Mouse (Mus musculus): Measurements from ENCODE around the gene Hist1h2ba. TPM values are rescaled to one million over a fixed set of nuclear protein-coding genes. Genes with fewer than 3 reads are reported as not detected.

Gene Hist1h2ba
- total RNA-seq (2021), result not detected

- no peak for DNase-seq
- intact Hi-C loops (cut with DNase I), result no loop called here
These were observed at the start of gene Hist1h2ba for GRCm38 (mm10) chr13:23933421-23934210. Gene Hist1h2ba (minus strand): TSS chr13:23934156.

DNA sequence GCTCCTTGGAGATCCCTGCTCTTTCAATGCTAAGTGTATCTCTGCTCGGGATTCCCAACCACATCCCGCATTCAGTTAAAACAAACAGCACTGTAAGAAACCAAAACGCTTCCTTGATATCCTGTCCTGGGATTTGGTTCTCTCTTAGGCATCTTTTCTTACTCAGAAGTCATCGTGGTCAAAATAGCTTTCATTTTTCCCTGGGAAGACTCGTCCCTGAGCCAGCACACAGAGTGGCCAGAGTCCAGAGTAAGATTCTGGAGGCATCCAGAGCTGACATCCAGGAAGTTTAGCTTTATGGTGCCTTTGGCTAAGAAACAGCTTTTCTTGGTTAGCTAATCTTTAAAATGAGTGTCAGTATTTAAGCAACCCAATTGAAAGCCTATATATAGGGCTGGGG is 38.3 kb upstream of the Hist1h2ba start:
- intact Hi-C loops (cut with DNase I), result no loop called here
- no peak for DNase-seq

GRCm38 (mm10) chr13:23971870-23972269 is 37.9 kb upstream of the Hist1h2ba start:
- intact Hi-C loops (cut with DNase I), result no loop called here
- DNase-seq, result no peak

DNA sequence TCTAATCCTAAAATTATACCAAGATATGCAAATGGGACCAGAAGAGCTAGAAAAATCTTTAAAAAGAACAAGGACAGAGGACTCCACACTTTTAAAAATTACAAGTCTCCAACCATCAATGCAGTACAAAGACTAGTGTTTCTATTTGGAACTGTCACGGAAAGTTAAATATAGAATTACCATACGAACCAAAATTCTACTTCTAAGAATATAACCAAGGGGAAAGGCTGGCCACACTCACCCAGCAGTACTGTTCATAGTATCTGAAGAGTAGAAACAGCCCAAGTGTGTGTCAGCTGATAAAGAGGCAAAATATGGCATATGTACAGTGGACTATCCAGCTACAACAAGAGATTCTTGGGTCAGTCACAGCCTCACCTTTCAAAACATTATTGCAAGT is 31.0 kb upstream of the Hist1h2ba start:
- no peak for DNase-seq
- intact Hi-C loops (cut with DNase I), result no loop called here

DNA sequence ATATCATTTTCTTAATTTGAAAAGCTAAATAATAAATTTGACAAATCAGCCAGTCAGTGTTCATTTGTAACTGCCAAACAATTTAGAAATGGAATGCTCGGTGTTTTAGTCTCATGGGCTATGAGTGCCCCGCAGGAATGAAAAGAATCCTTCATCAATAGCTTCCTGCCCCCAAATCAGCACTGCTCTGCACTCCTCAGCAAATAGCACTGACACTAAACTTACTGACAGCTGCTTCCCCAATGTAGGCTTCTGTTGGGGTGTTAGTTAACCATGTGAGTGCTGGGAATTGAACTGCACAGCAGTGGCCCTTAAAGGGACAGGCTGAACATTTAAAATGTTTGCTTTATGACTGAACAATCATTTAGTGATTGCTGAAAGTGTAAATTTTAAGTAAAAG is 25.8 kb upstream of the Hist1h2ba start:
- no peak for DNase-seq
- intact Hi-C loops (cut with DNase I), result no loop called here

GRCm38 (mm10) chr13:23950928-23951327 is 17.0 kb upstream of the Hist1h2ba start:
- intact Hi-C loops (cut with DNase I), result loop anchor here (2.0 to 5.0 kb wide), 2 partner anchors 118 to 159 kb away; no protein-coding TSS in a partner anchor
- DNase-seq, result peak in 1 of 2 experiments; percentile 28

DNA sequence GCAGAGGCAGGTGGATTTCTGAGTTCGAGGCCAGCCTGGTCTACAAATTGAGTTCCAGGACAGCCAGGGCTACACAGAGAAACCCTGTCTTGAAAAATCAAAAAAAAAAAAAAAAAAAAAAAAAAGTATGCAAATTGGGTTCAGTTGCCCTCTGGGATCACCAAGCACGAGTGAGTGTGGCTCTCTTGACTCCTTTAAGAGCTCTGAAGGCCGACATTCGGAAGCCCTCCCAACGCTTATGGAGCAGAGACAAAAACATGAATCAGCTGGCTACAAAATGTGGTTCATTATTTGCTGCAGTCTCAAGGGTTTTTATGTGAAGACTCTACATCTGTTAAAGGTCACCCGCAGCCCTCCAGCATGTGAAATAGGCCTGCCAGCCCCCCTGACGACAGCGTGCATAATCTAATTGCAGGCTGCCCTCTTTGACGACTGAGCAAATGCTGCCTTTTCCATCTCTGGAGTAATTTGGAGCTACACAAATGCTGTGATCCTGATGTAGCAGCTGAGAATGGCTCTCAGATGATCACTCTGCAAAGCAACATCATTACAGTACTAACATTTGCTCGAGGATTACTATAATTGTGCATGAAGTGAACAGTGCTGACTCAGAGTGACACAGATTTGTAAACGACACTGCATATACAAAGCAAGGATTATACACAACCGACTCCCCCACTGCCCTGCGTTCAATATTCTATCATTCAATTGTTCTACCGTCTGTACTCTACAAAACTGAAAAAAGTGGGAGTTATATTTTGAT is 15.7 kb upstream of the Hist1h2ba start:
- intact Hi-C loops (cut with DNase I), result loop anchor here (2.0 to 5.0 kb wide), 2 partner anchors 117 to 157 kb away; no protein-coding TSS in a partner anchor
- peak in 1 of 2 experiments; percentile 13 for DNase-seq

DNA sequence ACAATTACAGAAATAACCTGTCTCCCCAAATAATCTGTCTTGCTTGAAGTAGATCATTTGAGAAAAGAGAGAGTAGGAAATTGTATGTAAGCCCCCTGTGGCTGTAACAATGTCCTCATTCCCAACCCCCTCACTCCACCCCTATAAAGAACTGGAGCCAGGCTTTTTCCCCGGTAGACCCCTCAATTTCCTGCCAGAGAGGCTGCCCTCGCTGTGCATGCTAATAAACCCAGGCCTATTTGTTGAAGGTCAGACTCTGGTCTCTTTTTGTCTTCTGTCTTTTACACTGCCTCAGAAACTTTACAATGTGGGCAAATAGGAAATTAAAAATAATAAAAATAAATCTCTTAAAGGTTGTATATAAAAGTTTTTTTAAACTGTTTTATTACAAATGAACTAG is 12.3 kb upstream of the Hist1h2ba start:
- no peak for DNase-seq
- intact Hi-C loops (cut with DNase I), result no loop called here

DNA sequence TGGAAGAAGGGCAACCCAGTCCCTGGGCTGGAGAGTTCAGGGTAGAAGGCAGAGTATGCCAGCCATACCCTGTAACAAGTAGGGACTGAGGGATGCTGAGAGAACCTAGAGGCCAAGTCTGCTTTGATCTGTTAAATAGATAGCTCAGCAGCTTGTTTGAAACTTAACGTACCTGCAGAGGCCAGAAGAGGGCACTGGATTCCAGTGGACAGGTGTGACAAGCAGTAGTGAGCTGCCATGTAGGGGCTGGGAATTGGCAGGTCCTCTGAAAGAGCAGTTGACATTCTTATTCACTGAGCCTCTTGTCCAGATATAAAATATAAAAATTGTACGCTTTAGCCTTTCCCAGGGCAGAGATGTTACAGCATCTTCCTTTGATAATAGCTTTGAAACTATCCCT is 8.9 kb upstream of the Hist1h2ba start:
- intact Hi-C loops (cut with DNase I), result no loop called here

GRCm38 (mm10) chr13:23940291-23940690 is 6.3 kb upstream of the Hist1h2ba start:
- peak in 1 of 2 experiments; percentile 19 for DNase-seq
- intact Hi-C loops (cut with DNase I), result no loop called here

More for the DNA sequence above, 8.9 kb upstream of the Hist1h2ba start:
- no peak for DNase-seq

DNA sequence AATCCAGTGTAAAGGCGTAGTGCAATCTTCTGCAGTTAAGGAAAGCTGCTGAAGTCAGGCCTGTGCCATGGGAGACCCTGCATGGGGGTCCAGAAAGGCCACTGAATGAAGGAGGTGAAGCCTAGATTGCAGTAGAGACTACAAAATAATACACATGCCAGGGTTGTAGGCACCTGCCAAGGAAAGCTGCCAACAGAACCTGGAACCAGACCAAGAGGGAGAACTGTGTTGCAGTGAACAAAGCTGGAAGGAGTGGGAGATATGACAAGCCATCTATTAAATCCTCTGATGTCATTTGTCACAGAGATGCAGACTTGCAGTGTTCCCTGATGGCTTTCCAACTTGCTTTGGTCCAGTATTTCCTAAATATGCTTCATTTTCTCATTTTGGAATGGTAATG is 4.7 kb upstream of the Hist1h2ba start:
- intact Hi-C loops (cut with DNase I), result no loop called here
- DNase-seq, result peak in 1 of 2 experiments; percentile 28

- intact Hi-C loops (cut with DNase I), result no loop called here
- no peak for DNase-seq
These were observed 210 bp upstream of the Hist1h2ba start, which contains the start of gene Hist1h2aa for GRCm38 (mm10) chr13:23934211-23934520. Gene Hist1h2aa (plus strand): TSS chr13:23934462.

- no peak for DNase-seq
- intact Hi-C loops (cut with DNase I), result no loop called here
These were observed 3.1 kb downstream of the Hist1h2ba start for GRCm38 (mm10) chr13:23930904-23931303.

DNA sequence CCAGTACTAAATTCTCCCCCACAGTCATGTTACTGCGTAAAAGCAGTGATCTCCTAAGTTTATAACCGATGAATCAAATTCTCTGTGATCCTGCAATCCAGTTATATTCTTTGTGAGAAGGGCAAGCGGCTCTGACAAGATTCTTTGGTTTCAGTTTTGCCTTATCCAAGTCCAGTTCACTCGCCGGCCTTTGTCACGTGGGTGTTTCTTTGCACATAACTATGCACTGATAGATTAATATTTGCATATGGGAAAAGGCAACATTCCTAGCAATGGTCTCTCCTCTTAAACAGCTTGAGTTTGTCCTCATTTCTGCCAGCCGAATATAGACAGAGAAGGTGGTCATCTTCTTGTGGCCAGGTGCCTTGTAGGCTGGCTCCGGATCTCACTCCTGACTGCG is 3.5 kb downstream of the Hist1h2ba start:
- intact Hi-C loops (cut with DNase I), result no loop called here

DNA sequence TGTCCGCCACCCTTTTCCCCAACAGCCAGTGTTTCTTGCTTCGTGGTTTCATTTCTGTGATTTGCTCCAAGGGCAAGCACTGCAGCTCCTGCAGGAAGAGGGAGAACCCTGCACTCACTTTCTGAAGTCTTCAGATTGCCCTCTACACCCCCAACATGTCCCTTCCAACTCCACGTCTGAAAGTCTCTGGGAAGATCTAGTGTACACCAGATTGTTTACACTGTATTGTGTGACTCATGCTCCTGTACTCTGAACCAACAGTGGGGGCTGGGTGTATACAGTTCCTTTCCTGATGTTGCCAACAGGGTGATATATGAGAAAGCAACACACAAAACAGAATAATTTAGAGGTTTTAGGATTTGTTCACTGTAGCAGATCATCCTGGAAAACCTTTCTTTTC is 5.3 kb downstream of the Hist1h2ba start:
- intact Hi-C loops (cut with DNase I), result no loop called here
- no peak for DNase-seq

More for the DNA sequence above, 3.5 kb downstream of the Hist1h2ba start:
- no peak for DNase-seq

- intact Hi-C loops (cut with DNase I), result no loop called here
- DNase-seq, result no peak
These were observed 8.2 kb downstream of the Hist1h2ba start for GRCm38 (mm10) chr13:23925792-23926191.

- DNase-seq, result no peak
- intact Hi-C loops (cut with DNase I), result no loop called here
These were observed 16.3 kb downstream of the Hist1h2ba start for GRCm38 (mm10) chr13:23917674-23918073.

GRCm38 (mm10) chr13:23916132-23916531 is 17.8 kb downstream of the Hist1h2ba start:
- intact Hi-C loops (cut with DNase I), result no loop called here
- DNase-seq, result peak in 1 of 2 experiments; percentile 12

- intact Hi-C loops (cut with DNase I), result no loop called here
- peak; percentile 22 to 32 for DNase-seq
These were observed 19.4 kb downstream of the Hist1h2ba start, which contains the start of gene Slc17a4 for GRCm38 (mm10) chr13:23914376-23915167. Gene Slc17a4 (minus strand): TSS chr13:23915009.

DNA sequence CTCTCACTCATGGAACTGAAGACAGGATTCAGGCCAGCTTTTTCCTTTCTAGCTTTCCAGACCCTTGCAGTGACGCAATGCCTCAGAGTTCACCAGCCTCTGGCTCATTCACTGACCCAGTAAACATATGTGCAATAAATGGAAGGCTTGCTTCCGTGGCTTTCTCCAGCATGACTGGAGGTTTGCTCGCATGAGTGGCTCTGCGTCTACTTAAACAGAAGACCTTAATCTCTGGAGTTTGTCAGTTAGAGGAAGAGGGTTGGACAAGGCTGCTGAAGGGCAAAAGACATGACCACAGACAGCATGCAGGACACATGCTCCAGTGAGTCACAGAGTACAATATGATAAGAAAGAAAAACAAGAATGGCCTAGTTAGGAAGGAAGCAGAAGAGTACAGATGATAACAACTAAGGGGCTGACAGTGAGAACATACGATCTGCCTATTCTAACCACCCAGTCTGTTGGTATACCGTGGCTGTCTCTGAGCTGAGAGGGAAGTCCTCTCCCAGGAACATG is 20.1 kb downstream of the Hist1h2ba start:
- intact Hi-C loops (cut with DNase I), result no loop called here
- DNase-seq, result peak; percentile 11 to 30

- DNase-seq, result no peak
- intact Hi-C loops (cut with DNase I), result no loop called here
These were observed 22.6 kb downstream of the Hist1h2ba start for GRCm38 (mm10) chr13:23911335-23911734.

All from heart, postnatal 10 days (tissue).